Mouse (Mus musculus) stomach, postnatal 0 days (tissue): Measurements from ENCODE around the gene Tnpo3. TPM values are rescaled to one million over a fixed set of nuclear protein-coding genes. Genes with fewer than 3 reads are reported as not detected.
"Not testable (repeated sequence)": the region's sequence is repeated elsewhere in the genome, so short reads cannot be mapped to it uniquely, and the experiment has no call there.

Experiments used
- ATAC-seq: fragments of 200-750 bp; cut with Nextera tagmentation; 2 replicates; pipeline ENCODE4 v1.8.0; 2017; ENCODE audit not compliant: low FRiP score, low TSS enrichment
- DNase-seq: peaks from one replicate; pipeline ENCODE4 v3.0.0-alpha.2; 2016; ENCODE audit warnings: low spot score
- H3K27ac ChIP-seq: fragments of 300-500 bp; sonication (generic); replicated peaks from 2 replicates; pipeline ENCODE4 v1.5.1; 2014; ENCODE audit warnings: mild to moderate bottlenecking, control low read depth
- H3K27me3 ChIP-seq: fragments of 300-500 bp; sonication (generic); 2 replicates; pipeline ENCODE4 v1.6.1; 2014; ENCODE audit warnings: low read length; ENCODE audit not compliant: control insufficient read depth, insufficient read depth
- H3K36me3 ChIP-seq: fragments of 300-500 bp; sonication (generic); 2 replicates; pipeline ENCODE4 v1.6.1; 2014; ENCODE audit warnings: low read length, mixed read lengths; ENCODE audit not compliant: control insufficient read depth, insufficient read depth
- H3K4me1 ChIP-seq: fragments of 300-500 bp; sonication (generic); replicated peaks from 2 replicates; pipeline ENCODE4 v1.6.1; 2014; ENCODE audit warnings: antibody characterized with exemption; ENCODE audit not compliant: control insufficient read depth, insufficient read depth
- H3K4me2 ChIP-seq: fragments of 300-500 bp; sonication (generic); replicated peaks from 2 replicates; pipeline ENCODE4 v1.6.1; 2014; ENCODE audit warnings: low read depth, mild to moderate bottlenecking, control low read depth, moderate library complexity
- H3K4me3 ChIP-seq: fragments of 300-500 bp; sonication (generic); 2 replicates; pipeline ENCODE4 v1.5.1; 2014; ENCODE audit warnings: low read depth, low read length, control low read depth
- H3K9ac ChIP-seq: fragments of 300-500 bp; sonication (generic); 2 replicates; pipeline ENCODE4 v1.6.1; 2014; ENCODE audit warnings: mild to moderate bottlenecking, low read length, control low read depth, mixed read lengths
- H3K9me3 ChIP-seq: fragments of 300-500 bp; sonication (generic); 2 replicates; pipeline ENCODE4 v1.6.1; 2016; ENCODE audit warnings: low read length; ENCODE audit not compliant: control insufficient read depth
- CTCF ChIP-seq: IDR thresholded peaks from 2 replicates; pipeline ENCODE4 v1.5.1; 2016; ENCODE audit warnings: antibody characterized with exemption, low read depth, mild to moderate bottlenecking, moderate library complexity
- EP300 ChIP-seq: optimal IDR thresholded peaks from 2 replicates; pipeline ENCODE3; 2016; ENCODE audit warnings: antibody characterized with exemption
- WGBS: fragments of 180-500 bp; shearing (Covaris S2); extraction: QIAGEN DNeasy Blood & Tissue Kit; methylation state at CpG from one replicate; pipeline ENCODE4 v1.1.7; 2014; 5-methylcytosine and 5-hydroxymethylcytosine counted together
- polyA plus RNA-seq: library from polyadenylated mRNA; unstranded; fragments of >200 nt; fragmentation: Nextera tagmentation; extraction: Ambion mirVana; gene quantifications from 2 replicates; pipeline ENCODE4 v1.2.1, GENCODE M21; 2015

The Tnpo3 gene
- polyA plus RNA-seq, 1 experiment from 2014 or later = 33.3 TPM

DNA sequence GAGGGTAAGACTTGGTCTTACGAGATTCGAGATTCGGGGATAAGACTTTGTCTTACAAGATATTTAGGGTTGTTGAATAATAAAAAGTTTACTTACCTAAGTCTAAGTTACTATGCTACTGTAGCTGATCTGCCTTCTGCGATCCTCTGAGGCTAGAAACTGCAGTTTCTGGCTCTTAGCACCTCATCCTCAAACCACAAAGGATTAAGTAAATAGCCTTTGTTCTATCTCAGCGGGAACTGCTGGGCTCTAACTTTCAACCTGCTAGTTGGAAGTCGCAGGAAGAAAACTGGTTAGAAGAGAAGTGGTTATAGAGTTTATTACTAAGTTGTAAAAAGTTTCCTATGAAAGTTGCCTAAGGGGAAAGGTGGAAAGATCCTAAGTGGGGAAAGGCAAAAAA lies 12.6 kb upstream of the Tnpo3 start:
- ATAC-seq (no peak), DNase-seq (no peak)
- H3K9me3 ChIP-seq = no peaks in the 10 kb centered on the region
- H3K4me2 ChIP-seq = no peak overlapping the region
- H3K4me3 ChIP-seq = no peak overlapping the region
- no peaks in the 10 kb centered on the region for H3K36me3 ChIP-seq
- no peaks in the 10 kb centered on the region for H3K4me1 ChIP-seq
- no peak overlapping the region for H3K9ac ChIP-seq
- H3K27me3 ChIP-seq = no peaks in the 10 kb centered on the region
- TF ChIP-seq EP300 = no peak
- no peak for TF ChIP-seq CTCF
- 46% methylated on average over 6 of the region's 6 CpGs for WGBS
- H3K27ac ChIP-seq = no peak overlapping the region

DNA sequence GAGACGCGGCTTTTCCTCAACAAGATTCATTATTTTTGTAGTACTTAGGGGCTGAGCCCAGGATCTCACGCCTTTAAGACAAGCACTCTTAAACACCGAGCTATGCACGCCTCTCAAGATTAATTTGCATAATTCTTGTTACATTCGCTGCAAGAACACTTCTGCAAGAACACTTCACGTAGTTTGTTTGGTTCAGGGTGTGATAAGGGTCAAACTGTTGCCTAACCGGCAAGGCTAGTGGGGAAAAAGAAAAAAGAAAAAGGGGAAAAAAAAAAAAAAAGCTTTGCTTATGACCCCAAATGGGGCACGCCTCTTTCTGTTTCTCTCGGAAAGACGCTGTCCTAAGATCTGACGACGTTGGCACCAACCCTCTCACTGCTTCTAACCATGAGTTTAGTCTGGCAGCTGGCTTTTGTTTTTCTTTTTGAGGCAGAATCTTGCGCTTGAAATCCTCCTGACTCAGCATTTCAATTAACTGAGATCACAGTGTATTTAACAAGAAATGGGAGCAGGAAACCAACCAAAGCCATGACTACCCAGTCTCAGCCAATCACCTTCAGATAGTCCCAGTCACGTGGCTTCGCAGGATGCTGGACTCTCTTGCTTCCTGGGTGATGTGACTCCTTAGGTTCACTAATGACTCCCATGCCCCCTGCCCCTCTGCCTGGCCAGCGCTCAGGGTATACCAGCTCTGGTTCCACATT lies 11.3 kb upstream of the Tnpo3 start:
- H3K27ac ChIP-seq = no peak overlapping the region
- no peaks in the 10 kb centered on the region for H3K4me1 ChIP-seq
- 46% methylated on average over 17 of the region's 17 CpGs for WGBS
- H3K27me3 ChIP-seq = no peaks in the 10 kb centered on the region
- DNase-seq = no peak
- H3K4me2 ChIP-seq = peak overlapping the region; percentile 2
- ATAC-seq = no peak; the same call in 1 of the 2 replicates
- H3K4me3 ChIP-seq = no peak overlapping the region
- no peaks in the 10 kb centered on the region for H3K36me3 ChIP-seq
- no peaks in the 10 kb centered on the region for H3K9me3 ChIP-seq
- no peak overlapping the region for H3K9ac ChIP-seq
- TF ChIP-seq EP300 (no peak), CTCF (no peak)

DNA sequence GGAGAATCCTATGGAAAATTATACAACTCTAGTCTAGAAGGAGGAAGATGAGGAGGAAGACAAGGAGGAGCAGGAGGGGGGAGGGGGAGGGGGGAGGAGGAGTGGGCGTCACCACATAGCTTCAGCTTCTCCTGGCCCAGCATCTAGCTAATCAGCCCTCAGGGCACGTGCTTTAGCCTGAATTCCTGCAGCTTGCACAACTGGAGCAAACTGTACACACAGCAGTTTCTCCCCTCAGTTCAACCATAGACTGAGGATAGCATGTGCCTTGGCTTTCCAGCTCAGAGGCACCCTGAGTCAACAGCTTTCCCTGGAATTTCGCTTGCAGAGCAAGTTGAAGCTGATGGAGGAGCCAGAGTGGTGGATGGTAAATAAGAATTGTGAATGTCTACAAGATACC lies 10.5 kb upstream of the Tnpo3 start:
- no peaks in the 10 kb centered on the region for H3K4me1 ChIP-seq
- no peak overlapping the region for H3K4me3 ChIP-seq
- H3K9ac ChIP-seq = no peak overlapping the region
- no peaks in the 10 kb centered on the region for H3K27me3 ChIP-seq
- DNase-seq (peak; percentile 14), ATAC-seq (no peak)
- 34% methylated on average over 3 of the region's 3 CpGs for WGBS
- H3K4me2 ChIP-seq = peak overlapping the region; percentile 2; the same call in 1 of the 2 replicates
- no peaks in the 10 kb centered on the region for H3K36me3 ChIP-seq
- no peak for TF ChIP-seq EP300
- no peaks in the 10 kb centered on the region for H3K9me3 ChIP-seq
- no peak overlapping the region for H3K27ac ChIP-seq

DNA sequence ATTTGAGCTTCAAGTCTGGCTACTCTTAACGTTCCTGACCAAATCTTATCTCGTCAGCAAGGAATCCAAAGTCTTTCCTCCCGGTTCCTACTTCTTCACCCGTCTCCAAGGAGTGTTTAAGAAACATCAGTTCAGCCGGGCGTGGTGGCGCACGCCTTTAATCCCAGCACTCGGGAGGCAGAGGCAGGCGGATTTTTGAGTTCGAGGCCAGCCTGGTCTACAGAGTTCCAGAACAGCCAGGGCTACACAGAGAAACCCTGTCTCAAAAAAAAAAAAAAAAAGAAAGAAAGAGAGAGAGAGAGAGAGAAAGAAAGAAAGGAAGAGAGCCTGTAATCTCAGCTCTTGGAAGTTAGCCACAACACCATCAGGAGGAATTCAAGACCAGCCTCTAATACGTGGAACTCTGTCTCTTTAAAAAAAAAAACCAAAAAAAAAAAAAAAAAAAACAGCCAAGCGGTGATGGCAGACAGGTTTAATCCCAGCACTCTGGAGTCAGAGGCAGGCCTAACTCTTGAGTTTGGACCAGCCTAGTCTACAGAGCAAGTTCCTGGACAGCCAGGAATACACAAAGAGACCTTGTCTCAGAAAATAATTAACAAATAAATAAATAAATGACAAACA lies 443 bp upstream of the Tnpo3 start:
- DNase-seq, H3K36me3 ChIP-seq, H3K9me3 ChIP-seq, H3K27me3 ChIP-seq, ATAC-seq, H3K4me1 ChIP-seq: not testable (repeated sequence)
- Histone ChIP-seq H3K9ac (0 out of 2 replicates have a peak overlapping the region, but pooled peaks have one; percentile 91), H3K27ac (peak overlapping the region; percentile 93), H3K4me3 (peak overlapping the region; percentile 88), H3K4me2 (peak overlapping the region; percentile 76)
- WGBS = 23% methylated on average over 13 of the region's 13 CpGs

DNA sequence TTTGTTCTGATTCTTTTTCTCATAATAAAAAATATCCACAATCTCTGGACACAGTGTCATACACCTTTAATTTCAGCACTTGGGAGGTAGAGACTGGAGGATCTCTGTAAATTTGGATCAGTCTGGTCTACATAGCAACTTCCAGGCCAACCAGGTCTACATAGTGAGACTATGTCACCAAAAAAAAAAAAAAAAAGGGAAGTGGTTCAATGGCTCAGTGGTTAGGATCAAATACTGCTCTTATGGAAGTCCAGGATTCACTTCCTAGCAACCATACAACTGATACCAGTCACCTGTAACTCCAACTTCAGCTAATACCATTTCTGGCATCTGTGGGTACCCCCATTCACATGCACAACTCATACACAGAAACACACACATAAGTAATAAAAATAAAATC lies 9.5 kb downstream of the Tnpo3 start:
- Histone ChIP-seq H3K27ac (no peak overlapping the region), H3K9me3 (no peaks in the 10 kb centered on the region), H3K4me1 (no peaks in the 10 kb centered on the region), H3K9ac (no peak overlapping the region), H3K36me3 (no peaks in the 10 kb centered on the region), H3K4me3 (no peak overlapping the region), H3K4me2 (no peak overlapping the region), H3K27me3 (no peaks in the 10 kb centered on the region)
- no peak for ATAC-seq
- TF ChIP-seq CTCF (no peak), EP300 (no peak)
- no peak for DNase-seq

DNA sequence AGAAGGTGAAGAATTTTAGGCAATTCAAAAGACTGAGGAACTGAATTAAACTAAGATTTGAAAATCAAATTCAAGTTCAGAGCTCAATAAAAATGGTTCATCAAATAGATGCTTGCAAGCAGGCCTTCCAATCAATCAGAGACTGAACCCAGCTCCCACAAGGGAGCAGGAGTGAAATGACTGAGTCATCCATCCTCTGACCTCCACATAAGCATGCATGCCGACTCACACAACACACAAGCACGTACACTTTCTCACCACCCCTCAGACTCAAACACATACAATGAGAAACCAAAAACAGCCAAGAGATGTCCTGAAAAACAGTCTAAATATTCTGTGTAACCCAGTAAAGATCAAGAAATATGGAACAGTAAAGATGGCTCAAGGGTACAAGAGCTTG lies 14.0 kb downstream of the Tnpo3 start:
- DNase-seq (no peak), ATAC-seq (no peak)
- TF ChIP-seq EP300 = no peak
- TF ChIP-seq CTCF = no peak
- H3K9ac ChIP-seq = no peak overlapping the region
- no peak overlapping the region for H3K27ac ChIP-seq
- H3K4me1 ChIP-seq = no peaks in the 10 kb centered on the region
- no peaks in the 10 kb centered on the region for H3K36me3 ChIP-seq
- no peaks in the 10 kb centered on the region for H3K9me3 ChIP-seq
- 46% methylated on average over 2 of the region's 2 CpGs for WGBS
- no peaks in the 10 kb centered on the region for H3K27me3 ChIP-seq
- H3K4me3 ChIP-seq = no peak overlapping the region
- H3K4me2 ChIP-seq = no peak overlapping the region
